Mouse (Mus musculus) embryonic fibroblast, embryonic 13.5 days (primary cell): Measurements from ENCODE around the gene Ezr. TPM values are rescaled to one million over a fixed set of nuclear protein-coding genes. Genes with fewer than 3 reads are reported as not detected.

Source experiments
- H3K27ac ChIP-seq: 2 replicates; pipeline ENCODE4 v1.5.1; 2012; ENCODE audit warnings: low read length, control low read depth, inconsistent platforms; ENCODE audit not compliant: insufficient read depth
- H3K4me1 ChIP-seq: 2 replicates; pipeline ENCODE4 v1.6.1; 2011; ENCODE audit warnings: low read length; ENCODE audit not compliant: control insufficient read depth, insufficient read depth
- H3K4me3 ChIP-seq: 2 replicates; pipeline ENCODE4 v1.5.1; 2011; ENCODE audit warnings: mild to moderate bottlenecking, control low read depth, low read length; ENCODE audit not compliant: insufficient read depth
- CTCF ChIP-seq: IDR thresholded peaks from 2 replicates; pipeline ENCODE4 v1.5.1; 2011; ENCODE audit warnings: mild to moderate bottlenecking, control low read depth, low read length, moderate library complexity, borderline replicate concordance; ENCODE audit not compliant: insufficient read depth
- POLR2A ChIP-seq: IDR thresholded peaks from 2 replicates; pipeline ENCODE4 v1.6.1; 2011; ENCODE audit warnings: low read depth, mild to moderate bottlenecking, control low read depth, low read length, moderate library complexity
- polyA plus RNA-seq: library from polyadenylated mRNA; stranded (reverse); fragments of >200 nt; gene quantifications from 2 replicates; pipeline ENCODE4 v1.2.4, GENCODE M21; 2011; ENCODE audit warnings: low read depth; ENCODE audit not compliant: missing spikeins, insufficient read length

The Ezr gene
- polyA plus RNA-seq: 18.3 and 20.9 TPM in 2 replicates

- Histone ChIP-seq H3K27ac (no peak within 1 kb of the TSS), H3K4me3 (peak within 1 kb of the TSS; percentile 94), H3K4me1 (no peaks in the 10 kb centered on the region; the same call in none of the 2 replicates)
- TF ChIP-seq CTCF (no peak), POLR2A (peak; percentile 82)
Observed at GRCm38 (mm10) chr17:6782611-6783005, at the start of gene Ezr. TSS of gene Ezr (minus strand) at chr17:6782784.

- no peak for TF ChIP-seq CTCF
- no peak for TF ChIP-seq POLR2A
- Histone ChIP-seq H3K27ac (no peak overlapping the region), H3K4me1 (0 out of 2 replicates have a peak, but pooled peaks cover 2% of the 10 kb centered on the region), H3K4me3 (no peak overlapping the region)
Observed at GRCm38 (mm10) chr17:6830004-6830592, 47.5 kb upstream of the Ezr start.

GRCm38 (mm10) chr17:6828531-6829150 is 46.1 kb upstream of the Ezr start:
- Histone ChIP-seq H3K4me1 (peaks cover 2% of the 10 kb centered on the region; the same call in 1 of the 2 replicates), H3K27ac (peak overlapping the region; percentile 94), H3K4me3 (peak overlapping the region; percentile 23; the same call in 1 of the 2 replicates)
- TF ChIP-seq POLR2A: 0 out of 2 replicates have a peak, but pooled peaks have one; percentile 17
- TF ChIP-seq CTCF: no peak

- Histone ChIP-seq H3K27ac (peak overlapping the region; percentile 94), H3K4me1 (peaks cover 2% of the 10 kb centered on the region; the same call in 1 of the 2 replicates), H3K4me3 (peak overlapping the region; percentile 23)
- TF ChIP-seq POLR2A (peak; percentile 59), CTCF (no peak)
Observed at GRCm38 (mm10) chr17:6827740-6828461, 45.3 kb upstream of the Ezr start.

GRCm38 (mm10) chr17:6827159-6827733 is 44.7 kb upstream of the Ezr start:
- H3K4me1 ChIP-seq: peaks cover 2% of the 10 kb centered on the region; the same call in 1 of the 2 replicates
- H3K27ac ChIP-seq: peak overlapping the region; percentile 94
- H3K4me3 ChIP-seq: peak overlapping the region; percentile 23
- TF ChIP-seq CTCF (no peak), POLR2A (no peak)

GRCm38 (mm10) chr17:6816796-6817195 is 34.2 kb upstream of the Ezr start:
- no peak for TF ChIP-seq POLR2A
- no peak for TF ChIP-seq CTCF
- Histone ChIP-seq H3K4me3 (no peak overlapping the region), H3K4me1 (0 out of 2 replicates have a peak, but pooled peaks cover 8% of the 10 kb centered on the region), H3K27ac (no peak overlapping the region)

GRCm38 (mm10) chr17:6816151-6816550 is 33.6 kb upstream of the Ezr start:
- no peak for TF ChIP-seq POLR2A
- TF ChIP-seq CTCF: no peak
- Histone ChIP-seq H3K27ac (no peak overlapping the region), H3K4me1 (0 out of 2 replicates have a peak, but pooled peaks cover 8% of the 10 kb centered on the region), H3K4me3 (no peak overlapping the region)

- no peak for TF ChIP-seq POLR2A
- TF ChIP-seq CTCF: no peak
- H3K4me1 ChIP-seq: 0 out of 2 replicates have a peak, but pooled peaks cover 8% of the 10 kb centered on the region
- H3K4me3 ChIP-seq: no peak overlapping the region
- H3K27ac ChIP-seq: no peak overlapping the region
Observed at GRCm38 (mm10) chr17:6814656-6815055, 32.1 kb upstream of the Ezr start.

GRCm38 (mm10) chr17:6812851-6813191 is 30.2 kb upstream of the Ezr start:
- Histone ChIP-seq H3K4me3 (no peak overlapping the region), H3K4me1 (peaks cover 14% of the 10 kb centered on the region; the same call in 1 of the 2 replicates), H3K27ac (no peak overlapping the region)
- TF ChIP-seq CTCF (no peak), POLR2A (no peak)
